Mouse (Mus musculus): ENCODE results near the gene Gale.

- TF ChIP-seq CTCF (conservative IDR thresholded peaks at IDR 0.05; ENCODE audit: insufficient read depth, insufficient read length, low read depth, low read length) (no peak), POLR2A (IDR thresholded peaks at IDR 0.05; ENCODE audit: low read depth, low read length) (no peak)
Measured at GRCm38 (mm10) chr4:135926195-135926808, 37.2 kb upstream of the Gale start.

Data from kidney, adult 2 months (tissue).